Mouse (Mus musculus) forebrain, embryonic 14.5 days (tissue): Measurements from ENCODE around the gene C8g. TPM values are rescaled to one million over a fixed set of nuclear protein-coding genes. Genes with fewer than 3 reads are reported as not detected.
A peak's percentile ranks its signal among the peaks of the same experiment; 100 is the strongest.

Experiments
- ATAC-seq: fragments of 200-750 bp; cut with Nextera tagmentation; 2 replicates; pipeline ENCODE4 v1.8.0; 2017; ENCODE audit warnings: mild to moderate bottlenecking, moderate library complexity
- DNase-seq: peaks from one replicate; pipeline ENCODE4 v3.0.0-alpha.2; 2015; ENCODE audit warnings: low spot score
- H3K27ac ChIP-seq: fragments of 300-500 bp; sonication (generic); 2 replicates; pipeline ENCODE4 v1.5.1; 2014; ENCODE audit warnings: low read depth, mild to moderate bottlenecking, control low read depth, low read length, moderate library complexity
- H3K27me3 ChIP-seq: fragments of 300-500 bp; sonication (generic); replicated peaks from 2 replicates; pipeline ENCODE4 v1.6.1; 2014; ENCODE audit warnings: low read length, control low read depth, mixed read lengths; ENCODE audit not compliant: control insufficient read depth, insufficient read depth
- H3K36me3 ChIP-seq: fragments of 300-500 bp; sonication (generic); 2 replicates; pipeline ENCODE4 v1.6.1; 2014; ENCODE audit warnings: low read length, control low read depth; ENCODE audit not compliant: control insufficient read depth, insufficient read depth
- H3K4me1 ChIP-seq: fragments of 300-500 bp; sonication (generic); 2 replicates; pipeline ENCODE4 v1.6.1; 2014; ENCODE audit warnings: antibody characterized with exemption, low read length, control low read depth; ENCODE audit not compliant: control insufficient read depth, insufficient read depth
- H3K4me2 ChIP-seq: fragments of 300-500 bp; sonication (generic); 2 replicates; pipeline ENCODE4 v1.6.1; 2014; ENCODE audit warnings: mild to moderate bottlenecking, control low read depth, low read length
- H3K4me3 ChIP-seq: fragments of 300-500 bp; sonication (generic); 2 replicates; pipeline ENCODE4 v1.5.1; 2014; ENCODE audit warnings: low read depth, low read length, control low read depth
- H3K9ac ChIP-seq: fragments of 300-500 bp; sonication (generic); 2 replicates; pipeline ENCODE4 v1.6.1; 2014; ENCODE audit warnings: mild to moderate bottlenecking, low read length, control low read depth, moderate library complexity
- H3K9me3 ChIP-seq: fragments of 300-500 bp; sonication (generic); replicated peaks from 2 replicates; pipeline ENCODE4 v1.6.1; 2016; ENCODE audit warnings: low read length, control low read depth, mixed read lengths; ENCODE audit not compliant: control insufficient read depth
- WGBS: fragments of 180-500 bp; shearing (Covaris S2); extraction: QIAGEN DNeasy Blood & Tissue Kit; methylation state at CpG from one replicate; pipeline ENCODE4 v1.1.7; 2014; 5-methylcytosine and 5-hydroxymethylcytosine counted together
- polyA plus RNA-seq: library from polyadenylated mRNA; unstranded; fragments of >200 nt; fragmentation: Nextera tagmentation; extraction: Ambion mirVana; gene quantifications from 2 replicates; pipeline ENCODE4 v1.2.1, GENCODE M21; 2014

The C8g gene
- polyA plus RNA-seq, 1 experiment from 2014 or later = 4.1 TPM

- no peak for ATAC-seq
- no peak for DNase-seq
- Histone ChIP-seq H3K9me3 (no peaks in the 10 kb centered on the region), H3K27ac (no peak overlapping the region), H3K4me1 (peaks cover 8% of the 10 kb centered on the region), H3K4me2 (no peak overlapping the region), H3K36me3 (peaks cover 30% of the 10 kb centered on the region), H3K4me3 (no peak overlapping the region), H3K27me3 (no peaks in the 10 kb centered on the region), H3K9ac (no peak overlapping the region)
- 96% methylated on average over 19 of the region's 19 CpGs for WGBS
These were observed 3.0 kb upstream of the C8g start for GRCm38 (mm10) chr2:25504538-25504937.

GRCm38 (mm10) chr2:25502726-25503125, 1.2 kb upstream of the C8g start:
- Histone ChIP-seq H3K4me1 (peaks cover 8% of the 10 kb centered on the region), H3K27me3 (no peaks in the 10 kb centered on the region), H3K4me2 (no peak overlapping the region), H3K4me3 (no peak overlapping the region), H3K36me3 (peaks cover 30% of the 10 kb centered on the region), H3K9me3 (no peaks in the 10 kb centered on the region), H3K9ac (no peak overlapping the region), H3K27ac (no peak overlapping the region)
- ATAC-seq = no peak
- WGBS = 80% methylated on average over 3 of the region's 3 CpGs
- DNase-seq = no peak

GRCm38 (mm10) chr2:25500576-25501405, 728 bp downstream of the C8g start, which contains the start of gene Fbxw5:
Gene Fbxw5, plus strand, starts transcription at chr2:25500750.
- ATAC-seq = peak; percentile 92
- Histone ChIP-seq H3K27me3 (no peaks in the 10 kb centered on the region), H3K4me2 (peak within 1 kb of the TSS; percentile 90), H3K4me3 (peak within 1 kb of the TSS; percentile 65), H3K36me3 (peaks cover 27% of the 10 kb centered on the region), H3K27ac (peak within 1 kb of the TSS; percentile 65), H3K4me1 (peaks cover 8% of the 10 kb centered on the region), H3K9me3 (no peaks in the 10 kb centered on the region), H3K9ac (peak within 1 kb of the TSS; percentile 95)
- under 1% methylated on average over 40 of the region's 44 CpGs for WGBS
- peak; percentile 98 for DNase-seq

DNA sequence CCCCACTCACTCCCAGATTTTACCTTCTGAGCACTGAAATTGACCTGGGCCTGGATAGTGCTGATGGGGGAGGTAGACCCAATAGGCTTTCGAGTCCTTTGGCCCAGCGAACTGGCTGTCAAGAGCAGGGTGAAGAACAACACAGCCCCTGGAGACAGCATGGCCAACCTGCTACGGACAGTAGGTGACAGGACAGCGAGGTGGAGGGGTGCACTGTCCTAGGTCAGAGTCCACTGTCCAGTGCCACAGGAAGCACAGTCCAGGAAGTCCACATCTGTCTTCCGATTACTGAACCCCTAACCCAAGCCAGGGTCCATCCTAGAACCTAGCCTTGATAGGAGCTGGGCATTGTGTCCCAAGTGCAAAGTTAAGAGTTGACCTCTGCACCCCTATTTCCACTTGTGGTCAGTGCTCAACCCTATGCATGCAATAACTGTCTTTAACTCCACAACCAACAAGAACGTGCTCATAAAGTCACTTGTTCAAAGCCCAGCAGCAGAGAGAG, 1.4 kb downstream of the C8g start:
- peaks cover 8% of the 10 kb centered on the region for H3K4me1 ChIP-seq
- WGBS = 72% methylated on average over 6 of the region's 6 CpGs
- no peaks in the 10 kb centered on the region for H3K9me3 ChIP-seq
- H3K4me2 ChIP-seq = peak overlapping the region; percentile 54
- peak; percentile 8 for DNase-seq
- no peak overlapping the region for H3K27ac ChIP-seq
- peak overlapping the region; percentile 95 for H3K9ac ChIP-seq
- H3K36me3 ChIP-seq = peaks cover 21% of the 10 kb centered on the region
- ATAC-seq = peak; percentile 12
- no peaks in the 10 kb centered on the region for H3K27me3 ChIP-seq
- peak overlapping the region; percentile 65 for H3K4me3 ChIP-seq

DNA sequence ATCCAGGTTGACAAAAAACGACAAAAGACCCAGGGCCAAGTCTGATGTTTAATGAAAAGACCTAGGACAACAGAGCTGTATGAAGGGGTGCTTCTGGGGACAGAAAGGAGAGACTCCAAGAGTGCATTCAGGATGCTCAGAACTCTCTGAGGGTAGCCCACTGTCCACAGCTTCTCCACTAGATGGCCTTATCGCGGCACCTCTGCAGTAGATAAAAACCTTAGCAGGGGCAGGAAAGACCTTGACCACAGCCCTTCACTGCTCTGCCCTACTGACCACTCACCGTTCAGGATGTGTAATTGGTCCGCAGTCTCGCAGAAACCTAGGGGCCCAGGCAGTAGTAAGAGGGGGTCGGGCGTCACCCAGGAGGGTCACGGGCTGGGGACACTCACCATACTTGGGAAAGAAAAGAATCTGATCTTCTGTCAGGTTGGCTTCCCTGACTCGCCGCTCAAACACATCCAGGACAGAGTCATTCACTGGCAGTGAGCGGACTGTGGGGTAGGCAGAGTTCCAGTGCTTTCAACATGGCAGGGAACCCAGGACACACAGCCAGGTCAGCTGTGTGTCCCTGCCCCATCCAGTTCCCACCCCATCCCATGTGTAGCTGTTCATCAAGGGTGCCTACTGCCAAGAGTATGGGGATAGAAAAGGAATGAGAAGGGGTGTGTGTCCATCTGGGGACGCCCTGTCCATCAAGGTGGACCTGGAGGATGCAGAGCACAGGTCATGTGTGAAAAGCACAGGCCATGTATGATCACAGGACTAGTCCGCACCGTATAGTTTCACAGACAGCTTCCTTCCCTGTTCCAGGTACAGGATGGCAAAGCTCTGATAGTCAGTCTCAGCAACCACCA, 2.7 kb downstream of the C8g start:
- Histone ChIP-seq H3K36me3 (peaks cover 8% of the 10 kb centered on the region), H3K9me3 (no peaks in the 10 kb centered on the region), H3K9ac (no peak overlapping the region), H3K4me3 (no peak overlapping the region), H3K27me3 (no peaks in the 10 kb centered on the region), H3K4me1 (peaks cover 8% of the 10 kb centered on the region), H3K27ac (no peak overlapping the region), H3K4me2 (no peak overlapping the region)
- WGBS = 74% methylated on average over 15 of the region's 15 CpGs
- no peak for DNase-seq
- no peak for ATAC-seq

GRCm38 (mm10) chr2:25497846-25498575, 3.5 kb downstream of the C8g start:
- no peaks in the 10 kb centered on the region for H3K36me3 ChIP-seq
- peaks cover 8% of the 10 kb centered on the region for H3K4me1 ChIP-seq
- WGBS = 59% methylated on average over 6 of the region's 6 CpGs

DNA sequence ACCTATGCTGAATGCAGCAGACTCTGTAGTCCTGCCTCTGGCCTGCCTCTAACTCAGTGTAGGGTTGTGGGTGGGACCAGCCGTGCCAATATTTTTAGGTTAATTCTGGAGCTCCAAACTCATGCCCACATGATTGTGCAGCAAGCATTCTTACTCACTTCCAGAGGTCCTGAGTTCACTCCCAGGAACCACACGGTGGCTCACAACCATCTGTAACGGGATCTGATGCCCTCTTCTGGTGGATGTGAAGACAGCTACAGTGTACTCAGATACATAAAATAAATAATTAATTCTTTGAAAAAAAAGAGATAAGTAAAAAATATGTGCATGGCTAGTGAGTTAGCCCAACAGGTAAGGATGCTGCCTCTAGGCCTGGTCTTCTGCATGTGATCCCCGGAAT, 5.1 kb downstream of the C8g start:
- DNase-seq (peak; percentile 57), ATAC-seq (no peak)
- Histone ChIP-seq H3K4me3 (no peak overlapping the region), H3K4me1 (peaks cover 3% of the 10 kb centered on the region), H3K9me3 (no peaks in the 10 kb centered on the region), H3K9ac (no peak overlapping the region), H3K27ac (no peak overlapping the region), H3K36me3 (no peaks in the 10 kb centered on the region), H3K4me2 (no peak overlapping the region), H3K27me3 (no peaks in the 10 kb centered on the region)
- 40% methylated on average over 4 of the region's 4 CpGs for WGBS

More at GRCm38 (mm10) chr2:25497846-25498575, 3.5 kb downstream of the C8g start:
- no peak for DNase-seq
- Histone ChIP-seq H3K9ac (no peak overlapping the region; the same call in 1 of the 2 replicates), H3K27ac (no peak overlapping the region), H3K9me3 (no peaks in the 10 kb centered on the region), H3K4me3 (no peak overlapping the region), H3K27me3 (no peaks in the 10 kb centered on the region), H3K4me2 (no peak overlapping the region)
- no peak for ATAC-seq

GRCm38 (mm10) chr2:25493476-25493961, 8.0 kb downstream of the C8g start, which contains the start of gene Lcn12:
Gene Lcn12, minus strand, starts transcription at chr2:25493911.
- ATAC-seq (no peak), DNase-seq (no peak)
- Histone ChIP-seq H3K27me3 (no peaks in the 10 kb centered on the region), H3K9ac (no peak within 1 kb of the TSS), H3K4me1 (no peaks in the 10 kb centered on the region), H3K36me3 (no peaks in the 10 kb centered on the region), H3K27ac (no peak within 1 kb of the TSS), H3K4me3 (no peak within 1 kb of the TSS), H3K9me3 (no peaks in the 10 kb centered on the region), H3K4me2 (no peak within 1 kb of the TSS)
- 84% methylated on average over 5 of the region's 5 CpGs for WGBS
